Mouse (Mus musculus) lung, adult 18-20 months (tissue): ENCODE data around the gene Xrcc1.
"Not testable (repeated sequence)": the region's sequence is repeated elsewhere in the genome, so short reads cannot be mapped to it uniquely, and the experiment has no call there.

Experiments
- DNase-seq, 2 experiments: peaks; one replicate each; pipeline ENCODE4 v3.0.0; 2022; ENCODE audit warnings: mixed read lengths in 2 of 2

Gene Xrcc1

GRCm38 (mm10) chr7:24546068-24546614 lies at the start of gene Xrcc1, which contains the start of gene Pinlyp:
Xrcc1 (plus strand) TSS chr7:24546289.
Pinlyp (minus strand) TSS chr7:24546118.
- DNase-seq: no peak

DNA sequence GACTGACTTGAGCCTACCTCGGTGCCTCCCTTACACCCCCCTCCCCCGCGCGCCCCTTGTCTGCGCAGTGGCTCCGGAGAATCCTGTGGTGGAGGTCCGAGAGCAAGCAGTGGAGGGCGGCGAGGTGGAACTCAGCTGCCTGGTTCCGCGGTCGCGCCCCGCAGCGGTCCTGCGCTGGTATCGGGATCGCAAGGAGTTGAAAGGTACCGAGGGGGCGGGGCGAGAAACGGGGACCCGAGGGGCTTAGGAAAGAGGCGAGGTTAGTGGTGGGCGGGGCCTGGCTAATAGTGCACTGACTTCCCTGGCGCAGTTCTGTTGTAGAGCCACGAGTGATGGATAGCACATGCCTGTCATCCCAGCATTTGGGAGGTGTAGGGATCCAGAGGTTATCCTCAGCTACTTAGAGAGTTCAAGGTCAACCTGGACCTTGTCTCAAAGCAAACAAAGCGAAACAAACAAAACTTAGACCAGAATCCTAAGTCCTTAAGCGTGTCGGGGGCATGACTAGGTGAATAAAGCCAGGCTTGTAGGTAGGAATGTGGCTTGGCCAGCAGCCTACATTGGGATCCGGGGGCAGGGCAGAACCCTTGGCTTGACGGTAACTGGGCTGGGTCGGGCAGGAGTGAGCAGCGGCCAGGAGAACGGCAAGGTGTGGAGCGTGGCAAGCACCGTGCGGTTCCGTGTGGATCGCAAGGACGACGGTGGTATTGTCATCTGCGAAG lies 46.1 kb upstream of the Xrcc1 start:
- DNase-seq: peak in 1 of 2 experiments; percentile 31

DNA sequence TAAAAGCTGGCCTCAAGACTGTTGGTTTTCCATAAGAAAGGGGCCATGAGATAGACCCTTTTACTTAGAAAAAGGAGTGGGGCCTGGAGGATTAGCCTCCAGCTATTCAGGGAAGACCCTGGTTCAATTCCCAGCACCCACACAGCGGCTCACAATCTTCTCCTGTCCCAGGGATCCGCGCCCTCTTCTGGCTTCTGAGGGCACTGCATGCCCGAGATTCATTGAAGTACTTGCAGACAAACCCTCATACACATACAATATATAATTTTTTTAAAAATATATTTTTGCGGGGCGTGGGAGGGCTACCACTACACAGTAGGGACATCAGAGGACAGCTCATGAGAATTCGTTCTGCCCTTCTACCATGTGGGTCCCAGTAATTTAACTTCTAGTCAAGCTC lies 45.2 kb upstream of the Xrcc1 start:
- DNase-seq: peak in 1 of 2 experiments; percentile 21

- DNase-seq: peak; percentile 24 to 28
These were observed 44.6 kb upstream of the Xrcc1 start for GRCm38 (mm10) chr7:24501492-24501891.

- no peak for DNase-seq
These were observed 42.1 kb upstream of the Xrcc1 start for GRCm38 (mm10) chr7:24504004-24504403.

GRCm38 (mm10) chr7:24504868-24505267 lies 41.2 kb upstream of the Xrcc1 start:
- DNase-seq: no peak

- DNase-seq: no peak
These were observed 40.5 kb upstream of the Xrcc1 start for GRCm38 (mm10) chr7:24505447-24506064.

DNA sequence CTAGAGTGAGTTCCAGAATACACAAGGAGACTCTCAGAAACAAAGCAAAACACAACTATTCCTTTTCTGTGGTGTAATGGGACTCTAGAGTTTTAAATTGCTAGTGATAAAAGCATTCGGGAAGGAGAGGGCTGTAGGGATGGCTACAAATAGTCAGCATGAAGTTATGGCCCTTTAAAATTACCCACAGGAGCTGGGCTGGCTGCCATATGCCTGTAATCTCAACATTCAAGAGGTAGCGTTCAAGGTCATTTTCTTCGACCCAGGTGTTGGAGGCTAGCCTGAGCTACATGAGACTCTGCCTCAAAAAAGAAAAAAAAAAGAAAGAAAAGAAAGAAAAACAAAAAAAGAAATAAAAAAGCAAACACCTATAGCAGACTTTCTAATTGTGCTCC lies 40.0 kb upstream of the Xrcc1 start:
- DNase-seq: no peak

DNA sequence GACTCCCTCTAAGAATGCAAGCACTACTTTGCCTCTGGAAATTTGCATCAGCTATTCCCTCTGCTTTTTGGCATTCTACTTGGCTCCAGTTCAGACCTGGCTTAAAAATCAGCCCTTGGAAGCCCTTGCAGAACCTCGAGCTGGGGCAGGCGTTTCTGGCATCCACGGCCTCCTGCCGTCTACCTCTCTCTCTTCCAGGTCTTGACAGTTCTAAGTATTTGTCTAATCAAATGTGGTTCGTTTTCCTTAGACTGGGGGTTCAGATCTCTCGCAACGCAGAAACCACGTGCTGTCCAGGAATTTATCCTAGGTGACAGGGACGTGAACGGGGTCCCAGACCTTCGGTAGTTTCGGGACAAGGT lies 39.6 kb upstream of the Xrcc1 start:
- DNase-seq: peak; percentile 33 to 36

DNA sequence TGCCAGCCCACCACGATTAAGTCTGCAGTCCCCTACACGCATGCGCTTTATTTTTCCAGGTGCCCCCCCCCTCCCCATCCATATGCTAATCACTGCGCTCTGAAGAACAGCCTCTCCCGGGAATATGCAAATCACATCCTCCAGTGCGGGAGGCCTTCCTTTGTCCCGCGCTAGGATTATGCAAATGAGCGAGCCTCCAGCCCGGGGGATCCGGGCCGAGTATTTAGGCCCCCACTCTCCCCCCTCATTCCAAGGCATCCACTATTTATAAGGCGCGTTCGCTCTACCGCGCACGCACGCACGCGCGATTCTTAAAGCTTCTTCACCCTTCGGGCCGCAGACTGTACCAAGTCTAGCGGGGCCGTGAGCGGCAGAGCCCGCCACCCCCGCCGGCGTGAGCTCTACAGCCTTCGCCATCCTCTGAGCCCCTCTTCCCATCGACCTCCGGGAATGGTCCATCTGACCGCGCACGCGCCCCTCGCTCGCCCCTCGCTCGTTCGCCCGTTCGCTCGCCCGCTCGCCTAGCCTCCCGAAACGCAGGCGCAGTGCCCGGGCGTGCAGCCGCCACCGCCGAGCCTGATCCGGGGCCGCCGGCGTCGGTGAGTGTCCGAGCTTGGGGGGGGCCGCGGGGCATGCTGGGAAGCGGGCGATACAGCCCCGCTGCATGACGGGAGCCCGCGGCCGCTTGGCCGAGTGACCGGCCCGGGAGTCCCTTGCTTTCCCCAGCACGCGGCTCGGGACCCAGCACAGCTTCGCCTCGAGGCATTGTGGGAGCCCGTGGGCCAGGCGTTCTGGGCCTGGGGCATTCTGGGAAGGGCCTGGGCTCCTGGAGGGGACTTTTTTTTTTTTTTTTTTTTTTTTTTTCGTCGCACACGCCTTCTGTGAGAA lies 39.0 kb upstream of the Xrcc1 start, which contains the start of gene Zfp428:
Zfp428 (plus strand) TSS at position 169 of the 888 bp plus-strand sequence.
- peak; percentile 81 to 86 for DNase-seq

DNA sequence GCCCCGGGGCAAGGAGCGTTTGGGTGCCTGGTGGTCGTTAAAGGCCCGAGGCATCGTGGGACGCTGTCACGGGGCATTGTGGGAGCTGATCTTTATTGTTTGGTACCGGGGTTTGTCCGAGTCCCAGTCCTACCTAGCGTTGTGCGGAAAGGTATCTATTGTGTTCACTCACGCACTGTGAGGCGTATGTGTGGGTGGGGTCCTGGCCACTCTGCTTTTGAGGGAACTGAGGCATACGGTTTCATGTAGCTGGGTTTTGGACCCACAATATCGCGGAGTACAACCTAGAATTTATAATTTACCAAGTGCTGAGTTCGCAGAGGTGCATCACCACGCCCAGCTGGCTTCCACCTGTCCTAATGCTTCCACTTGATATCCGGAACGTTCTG lies 38.4 kb upstream of the Xrcc1 start:
- DNase-seq: peak in 1 of 2 experiments; percentile 15

- no peak for DNase-seq
These were observed 33.7 kb upstream of the Xrcc1 start, which contains the start of gene AC161166.1 for GRCm38 (mm10) chr7:24512355-24512754. AC161166.1 (minus strand) TSS chr7:24512455.

DNA sequence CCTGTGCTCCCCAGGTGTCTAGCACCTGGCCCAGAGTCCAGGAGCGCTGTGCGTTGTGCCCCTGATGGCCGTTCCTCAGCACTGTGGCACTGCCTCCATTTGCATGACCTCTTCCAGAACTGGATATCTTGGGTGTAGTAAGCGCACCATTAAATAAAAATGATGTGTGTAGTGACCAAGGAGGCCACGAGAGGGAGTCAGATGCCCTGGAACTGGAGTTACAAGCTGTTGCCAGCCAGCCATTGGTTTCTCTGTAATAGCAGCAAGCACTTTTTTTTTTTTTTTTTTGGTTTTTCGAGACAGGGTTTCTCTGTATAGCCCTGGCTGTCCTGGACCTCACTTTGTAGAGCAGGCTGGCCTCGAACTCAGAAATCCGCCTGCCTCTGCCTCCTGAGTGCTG lies 29.8 kb upstream of the Xrcc1 start:
- DNase-seq: not testable (repeated sequence)

GRCm38 (mm10) chr7:24517077-24517476 lies 29.0 kb upstream of the Xrcc1 start:
- no peak for DNase-seq

GRCm38 (mm10) chr7:24517654-24518053 lies 28.4 kb upstream of the Xrcc1 start:
- DNase-seq: no peak

GRCm38 (mm10) chr7:24519130-24519529 lies 27.0 kb upstream of the Xrcc1 start:
- DNase-seq: no peak

GRCm38 (mm10) chr7:24520054-24520453 lies 26.0 kb upstream of the Xrcc1 start:
- not testable (repeated sequence) for DNase-seq

DNA sequence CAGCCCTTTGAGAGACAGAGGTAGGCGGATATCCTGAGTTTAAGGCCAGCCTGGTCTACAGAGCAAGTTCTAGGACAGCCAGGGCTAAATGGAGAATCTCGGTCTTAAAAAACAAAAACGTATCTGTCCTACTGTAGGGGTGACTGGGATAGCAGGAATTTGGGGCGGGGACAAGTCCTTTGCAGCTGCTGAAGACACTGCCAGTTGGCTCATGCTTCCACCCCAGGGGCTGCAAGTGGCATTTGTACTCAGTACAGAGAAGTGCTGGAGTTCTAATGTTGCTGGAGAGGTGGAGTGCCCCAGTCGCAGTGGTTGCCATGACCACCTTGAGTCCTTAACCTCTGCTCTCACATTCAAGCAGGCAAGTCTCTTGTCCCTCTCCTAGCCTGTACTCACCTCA lies 23.3 kb upstream of the Xrcc1 start:
- DNase-seq: no peak

GRCm38 (mm10) chr7:24523723-24524122 lies 22.4 kb upstream of the Xrcc1 start:
- DNase-seq: no peak

- DNase-seq: no peak
These were observed 21.1 kb upstream of the Xrcc1 start for GRCm38 (mm10) chr7:24524978-24525377.

GRCm38 (mm10) chr7:24525686-24526420 lies 20.2 kb upstream of the Xrcc1 start:
- DNase-seq: no peak

- DNase-seq: no peak
These were observed 17.2 kb upstream of the Xrcc1 start for GRCm38 (mm10) chr7:24528861-24529260.
